Mouse (Mus musculus): ENCODE measurements at regions not wholly inside any gene's neighbourhood (a gene's known extent, or its start where the extent isn't known, plus 50 kb on each side); places are given as distances from the start of the nearest gene placed in this dataset.

GRCm38 (mm10) chr8:28117997-28118778 is 670.7 kb downstream of the Poteg start:
- DNase-seq: no peak
- intact Hi-C loops (cut with DNase I): no loop called here

GRCm38 (mm10) chr8:28125021-28125420 is 677.6 kb downstream of the Poteg start:
- intact Hi-C loops (cut with DNase I): no loop called here
- DNase-seq: peak; percentile 7

GRCm38 (mm10) chr8:28141916-28142315 is 694.4 kb downstream of the Poteg start:
- intact Hi-C loops (cut with DNase I): no loop called here
- no peak for DNase-seq

- intact Hi-C loops (cut with DNase I): no loop called here
- DNase-seq: peak; percentile 45
Measured at GRCm38 (mm10) chr8:28148599-28149452, 701.4 kb downstream of the Poteg start.

GRCm38 (mm10) chr8:28149453-28149767 is 701.9 kb downstream of the Poteg start:
- DNase-seq: no peak
- intact Hi-C loops (cut with DNase I): no loop called here

GRCm38 (mm10) chr8:28160651-28161050 is 713.2 kb downstream of the Poteg start:
- intact Hi-C loops (cut with DNase I): no loop called here
- DNase-seq: peak; percentile 36

- no peak for DNase-seq
- intact Hi-C loops (cut with DNase I): no loop called here
Measured at GRCm38 (mm10) chr8:28168036-28168435, 720.6 kb downstream of the Poteg start.

GRCm38 (mm10) chr8:28171456-28171855 is 724.0 kb downstream of the Poteg start:
- DNase-seq: no peak
- intact Hi-C loops (cut with DNase I): no loop called here

- intact Hi-C loops (cut with DNase I): no loop called here
- DNase-seq: no peak
Measured at GRCm38 (mm10) chr8:28195943-28196342, 748.5 kb downstream of the Poteg start.

- peak; percentile 59 for DNase-seq
- intact Hi-C loops (cut with DNase I): no loop called here
Measured at GRCm38 (mm10) chr8:28235562-28235961, 788.1 kb downstream of the Poteg start.

- intact Hi-C loops (cut with DNase I): no loop called here
- DNase-seq: no peak
Measured at GRCm38 (mm10) chr8:28239411-28239810, 791.9 kb downstream of the Poteg start.

- no peak for DNase-seq
- intact Hi-C loops (cut with DNase I): no loop called here
Measured at GRCm38 (mm10) chr8:28252399-28253240, 805.1 kb downstream of the Poteg start.

GRCm38 (mm10) chr8:28267277-28267676 is 819.8 kb downstream of the Poteg start:
- no peak for DNase-seq
- intact Hi-C loops (cut with DNase I): no loop called here

GRCm38 (mm10) chr8:28284257-28284656 is 836.8 kb downstream of the Poteg start:
- intact Hi-C loops (cut with DNase I): no loop called here
- no peak for DNase-seq

GRCm38 (mm10) chr8:28298896-28299793 is 851.7 kb downstream of the Poteg start:
- peak; percentile 57 for DNase-seq
- intact Hi-C loops (cut with DNase I): no loop called here

- intact Hi-C loops (cut with DNase I): no loop called here
- no peak for DNase-seq
Measured at GRCm38 (mm10) chr8:28317081-28317480, 869.6 kb downstream of the Poteg start.

GRCm38 (mm10) chr8:28333388-28333787 is 885.9 kb downstream of the Poteg start:
- intact Hi-C loops (cut with DNase I): no loop called here
- no peak for DNase-seq

- no peak for DNase-seq
- intact Hi-C loops (cut with DNase I): no loop called here
Measured at GRCm38 (mm10) chr8:28337484-28337883, 890.0 kb downstream of the Poteg start.

GRCm38 (mm10) chr8:28341236-28341635 is 893.8 kb downstream of the Poteg start:
- no peak for DNase-seq
- intact Hi-C loops (cut with DNase I): no loop called here

- no peak for DNase-seq
- intact Hi-C loops (cut with DNase I): no loop called here
Measured at GRCm38 (mm10) chr8:28366470-28366869, 919.0 kb downstream of the Poteg start.
